Mouse (Mus musculus) liver, adult 2 months (tissue): Measurements from ENCODE around the gene Gm49396.

Experiments
- CTCF ChIP-seq: fragments of 200-500 bp; IDR thresholded peaks from 2 replicates; pipeline ENCODE4 v1.5.1; 2011; ENCODE audit warnings: low read depth, low read length, control low read depth
- POLR2A ChIP-seq: fragments of 200-500 bp; IDR thresholded peaks from 2 replicates; pipeline ENCODE4 v1.6.1; 2011; ENCODE audit warnings: low read length, control low read depth; ENCODE audit not compliant: insufficient read depth; ENCODE audit errors: extremely low read depth

- TF ChIP-seq POLR2A (no peak), CTCF (no peak)
These were observed 24.9 kb downstream of the Gm49396 start for GRCm38 (mm10) chr7:30587842-30588667.
